Mouse (Mus musculus) kidney, adult 10 weeks (tissue): ENCODE measurements around the gene Capn15. TPM values are rescaled to one million over a fixed set of nuclear protein-coding genes. Genes with fewer than 3 reads are reported as not detected.

Experiments used
- polyA plus RNA-seq: library from polyadenylated mRNA; stranded (reverse); fragments of 350-450 nt; fragmentation: Illumina TruSeq; extraction: RNeasy Lipid Tissue Mini Kit (QIAGEN cat#74804); gene quantifications from one replicate; pipeline ENCODE4 v1.2.3, GENCODE M21; 2014; ENCODE audit warnings: low read depth, low replicate concordance

The Capn15 gene
- polyA plus RNA-seq: 0.69 TPM

DNA sequence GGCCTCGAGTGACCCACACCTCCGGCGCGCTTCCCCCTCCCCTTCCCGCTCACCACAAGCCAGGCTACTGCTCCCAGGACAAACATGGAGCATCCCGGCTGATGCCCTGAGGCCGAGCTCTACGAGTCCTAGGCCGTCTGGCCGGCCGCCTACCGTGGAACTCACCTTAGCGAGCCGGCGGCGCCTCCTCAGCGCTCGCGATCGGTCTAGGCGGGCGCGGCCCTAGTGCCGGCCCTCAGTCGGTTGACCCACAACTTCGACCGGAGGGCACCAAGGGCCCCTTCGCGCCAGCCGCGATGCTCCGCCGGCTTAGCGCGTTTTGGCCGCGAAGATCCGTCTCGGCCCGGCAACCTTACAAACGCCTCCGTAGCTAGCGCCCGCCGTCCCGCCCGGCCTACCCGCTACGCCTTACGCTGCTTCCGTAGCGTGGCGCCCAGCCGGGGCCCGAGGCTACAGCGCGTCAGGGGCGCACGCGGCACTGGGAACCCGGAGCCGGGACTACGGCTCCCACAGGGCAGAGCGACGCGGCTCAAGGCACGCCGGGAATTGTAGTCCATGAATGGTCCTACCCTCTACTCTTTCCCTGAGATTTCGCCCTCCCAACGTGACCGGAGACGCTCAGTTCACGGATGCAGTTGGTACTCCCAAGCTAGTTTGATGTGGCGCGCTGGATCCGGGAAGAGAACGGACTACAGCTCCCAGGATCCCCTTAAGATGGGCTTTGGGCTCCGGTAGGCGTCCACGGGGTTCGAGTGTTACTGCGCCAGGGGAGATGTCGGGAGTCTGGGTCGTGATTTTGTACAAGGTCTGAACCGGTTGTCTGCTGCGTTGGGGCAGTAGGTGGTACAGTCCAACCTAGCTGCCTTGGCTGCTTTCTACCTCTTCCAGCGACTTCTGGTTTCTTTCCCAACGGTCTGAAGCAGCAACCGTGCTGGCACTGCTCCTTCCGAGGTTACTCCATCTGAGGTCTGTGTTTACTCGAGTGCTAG lies at the start of gene Capn15:
TSS of gene Capn15 (minus strand) at position 491 of the 989 bp plus-strand sequence.

DNA sequence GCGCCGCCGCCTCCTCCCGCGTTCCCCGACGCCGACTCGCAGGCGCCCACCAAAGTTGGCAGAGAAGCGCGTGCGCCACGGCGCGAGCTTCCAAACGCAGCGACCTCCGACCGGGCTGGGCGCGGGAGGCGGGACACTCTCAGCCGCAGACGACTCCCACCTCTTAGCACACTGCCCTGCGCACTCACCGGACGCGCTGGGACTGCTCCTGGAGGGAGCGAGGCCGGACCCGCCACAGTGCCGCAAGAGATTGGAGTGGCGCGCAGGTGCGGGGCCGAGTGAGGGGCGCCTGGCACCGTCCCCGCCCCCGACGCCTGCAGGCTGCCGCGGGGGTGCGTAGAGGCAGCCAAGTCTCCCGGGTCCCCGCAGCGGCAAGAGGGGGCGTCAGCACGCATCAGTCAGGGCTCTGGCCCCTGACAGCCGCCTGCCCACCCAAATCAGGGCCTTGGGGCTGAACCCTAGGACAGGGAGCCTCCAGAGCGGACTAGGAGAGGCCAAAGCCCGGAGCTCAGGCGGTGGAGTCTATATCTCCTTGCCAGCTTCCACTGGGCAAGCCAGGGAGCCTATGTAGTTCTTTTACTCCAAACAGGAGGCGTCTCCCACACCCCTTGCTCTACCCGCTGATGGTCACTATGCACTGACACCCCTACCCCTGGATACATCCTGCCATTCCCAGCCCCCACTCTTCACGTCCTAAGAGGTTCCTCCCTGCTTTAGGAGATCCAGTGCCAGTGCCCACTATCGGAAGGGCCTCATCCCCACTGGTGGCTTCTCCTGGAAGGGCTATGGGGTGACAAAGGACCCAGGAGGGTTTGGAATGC lies 33.6 kb downstream of the Capn15 start, which contains the start of gene A930017K11Rik:
TSS of gene A930017K11Rik (minus strand) at position 763 of the 821 bp plus-strand sequence.

DNA sequence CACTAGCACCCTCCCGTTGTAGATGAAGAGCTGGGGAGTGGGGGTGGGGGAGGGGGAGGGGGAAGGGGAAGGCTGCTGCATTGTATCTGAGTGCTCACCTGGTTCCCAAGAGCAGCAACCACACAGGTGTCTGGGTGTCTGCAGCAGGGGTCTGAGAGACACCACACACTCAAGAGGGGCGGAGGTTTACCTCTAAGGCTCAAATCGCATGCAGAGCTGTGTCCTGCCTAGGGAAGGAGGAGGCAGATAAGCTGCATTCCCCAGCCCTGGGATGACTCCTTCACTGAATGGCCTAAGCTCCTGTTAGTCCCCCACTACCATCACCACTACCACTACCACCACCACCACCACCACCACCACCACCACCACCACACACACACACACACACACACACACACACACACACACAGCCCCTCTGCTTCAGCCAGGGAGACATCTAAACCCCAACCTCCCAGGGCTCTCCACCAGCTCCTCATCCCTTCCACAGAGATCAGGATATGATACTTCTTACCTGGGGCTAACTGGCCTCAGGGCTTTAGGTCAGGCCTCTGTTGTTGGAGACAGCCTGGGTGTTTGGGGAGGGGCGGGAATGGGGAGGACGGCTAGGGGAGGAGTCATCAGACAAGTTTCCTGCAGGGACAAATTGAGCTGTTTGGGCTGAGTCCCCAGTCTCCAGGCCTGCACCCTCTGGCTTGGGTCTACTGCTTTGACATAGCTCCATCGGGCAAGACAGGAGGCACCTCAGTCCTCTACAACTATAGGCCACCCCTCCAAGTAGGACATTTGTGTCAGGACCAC lies 41.0 kb downstream of the Capn15 start, which contains the start of the genes Pigq and Nhlrc4:
TSS of gene Pigq (minus strand) at position 571 of the 798 bp plus-strand sequence.
TSS of gene Nhlrc4 (minus strand) at position 596 of the 798 bp plus-strand sequence.

DNA sequence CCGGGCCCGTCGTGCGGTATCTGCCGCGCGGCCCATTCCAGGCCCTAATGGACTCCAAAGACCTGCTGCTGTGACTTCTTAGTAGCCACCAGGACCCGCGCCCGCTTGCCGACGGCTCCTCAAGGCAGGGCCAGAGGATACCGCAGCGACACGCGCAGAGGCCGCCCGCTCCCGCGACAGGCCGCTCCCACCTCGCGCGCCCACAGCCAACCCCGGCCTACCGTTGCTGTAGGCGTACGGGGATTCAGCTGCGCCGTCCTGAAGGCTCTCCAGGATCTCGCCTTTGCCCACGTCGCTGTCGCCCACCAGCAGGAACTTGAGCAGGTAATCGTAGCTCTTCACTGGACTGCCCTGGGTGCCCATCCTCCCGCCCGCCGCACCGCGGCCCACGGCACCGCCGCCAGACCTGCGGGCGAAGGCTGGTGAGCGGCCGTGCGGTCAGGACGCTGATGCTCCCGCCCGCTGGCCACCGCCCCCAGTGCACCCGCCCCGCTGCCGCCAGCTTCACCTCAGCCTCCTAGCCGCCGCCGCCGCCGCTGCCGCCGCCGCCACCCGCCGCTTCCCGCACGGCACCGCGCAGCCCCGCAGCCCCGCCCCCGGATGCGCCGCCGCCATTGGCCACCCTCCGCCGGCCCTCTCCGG lies 66.3 kb downstream of the Capn15 start, which contains the start of gene Rab40c:
TSS of gene Rab40c (minus strand) at position 584 of the 642 bp plus-strand sequence.

Other genes with a start within 250 kb of the Capn15 start
- gene Mslnl, start 249.8 kb downstream of the Capn15 start, polyA plus RNA-seq: not detected
- gene Msln, start 231.4 kb downstream of the Capn15 start, polyA plus RNA-seq: not detected
- gene Narfl, start 212.0 kb downstream of the Capn15 start, polyA plus RNA-seq: 2.3 TPM
- gene Haghl, start 200.1 kb downstream of the Capn15 start, polyA plus RNA-seq: not detected
- gene Ccdc78, start 199.2 kb downstream of the Capn15 start, polyA plus RNA-seq: not detected
- gene Fam173a, start 192.9 kb downstream of the Capn15 start, polyA plus RNA-seq: not detected
- gene AC134908.4, start 190.1 kb downstream of the Capn15 start, polyA plus RNA-seq: not detected
- 0.16 TPM for gene Metrn, start 188.7 kb downstream of the Capn15 start, polyA plus RNA-seq
- gene Fbxl16, start 176.7 kb downstream of the Capn15 start, polyA plus RNA-seq: 0.77 TPM
- not detected for gene Wdr24, start 162.2 kb downstream of the Capn15 start, polyA plus RNA-seq
- 2.4 TPM for gene Jmjd8, start 156.9 kb downstream of the Capn15 start, polyA plus RNA-seq
- 5.1 TPM for gene Stub1, start 152.4 kb downstream of the Capn15 start, polyA plus RNA-seq
- not detected for gene Rhbdl1, start 148.5 kb downstream of the Capn15 start, polyA plus RNA-seq
- gene Gm20683, start 144.0 kb downstream of the Capn15 start, polyA plus RNA-seq: not detected
- gene Rhot2, start 140.9 kb downstream of the Capn15 start, polyA plus RNA-seq: 13.8 TPM
- 1.2 TPM for gene Wdr90, start 124.3 kb downstream of the Capn15 start, polyA plus RNA-seq
- gene Mcrip2, start 117.0 kb downstream of the Capn15 start, polyA plus RNA-seq: 2.5 TPM
- 56.3 TPM for gene Mettl26, start 110.7 kb downstream of the Capn15 start, polyA plus RNA-seq
- not detected for gene Wfikkn1, start 104.9 kb downstream of the Capn15 start, polyA plus RNA-seq
- 0.69 TPM for gene Rab40c, start 66.1 kb downstream of the Capn15 start, polyA plus RNA-seq
- 56.6 TPM for gene Pigq, start 40.9 kb downstream of the Capn15 start, polyA plus RNA-seq
- 1.2 TPM for gene Nhlrc4, start 40.8 kb downstream of the Capn15 start, polyA plus RNA-seq
- not detected for gene A930017K11Rik, start 33.2 kb downstream of the Capn15 start, polyA plus RNA-seq
- gene Rab11fip3, start 83.8 kb upstream of the Capn15 start, polyA plus RNA-seq: 25.0 TPM
- 51.9 TPM for gene Decr2, start 104.5 kb upstream of the Capn15 start, polyA plus RNA-seq
- gene Nme4, start 109.8 kb upstream of the Capn15 start, polyA plus RNA-seq: 0.85 TPM
- gene Tmem8, start 127.5 kb upstream of the Capn15 start, polyA plus RNA-seq: 19.8 TPM
- gene Mrpl28, start 137.7 kb upstream of the Capn15 start, polyA plus RNA-seq: 10.4 TPM
- gene Axin1, start 152.9 kb upstream of the Capn15 start, polyA plus RNA-seq: 20.0 TPM
- gene Pdia2, start 213.3 kb upstream of the Capn15 start, polyA plus RNA-seq: not detected
- gene Rgs11, start 217.2 kb upstream of the Capn15 start, polyA plus RNA-seq: 0.53 TPM
- gene Arhgdig, start 222.0 kb upstream of the Capn15 start, polyA plus RNA-seq: not detected